Mouse (Mus musculus) telencephalon, adult 2 months (tissue): ENCODE data around the gene Rasgef1b.
A peak's percentile ranks its signal among the peaks of the same experiment; 100 is the strongest.

Source experiments
- DNase-seq: peaks from one replicate; pipeline ENCODE4 v3.0.0-alpha.2; 2011; ENCODE audit warnings: low read depth, low spot score

The Rasgef1b gene

DNA sequence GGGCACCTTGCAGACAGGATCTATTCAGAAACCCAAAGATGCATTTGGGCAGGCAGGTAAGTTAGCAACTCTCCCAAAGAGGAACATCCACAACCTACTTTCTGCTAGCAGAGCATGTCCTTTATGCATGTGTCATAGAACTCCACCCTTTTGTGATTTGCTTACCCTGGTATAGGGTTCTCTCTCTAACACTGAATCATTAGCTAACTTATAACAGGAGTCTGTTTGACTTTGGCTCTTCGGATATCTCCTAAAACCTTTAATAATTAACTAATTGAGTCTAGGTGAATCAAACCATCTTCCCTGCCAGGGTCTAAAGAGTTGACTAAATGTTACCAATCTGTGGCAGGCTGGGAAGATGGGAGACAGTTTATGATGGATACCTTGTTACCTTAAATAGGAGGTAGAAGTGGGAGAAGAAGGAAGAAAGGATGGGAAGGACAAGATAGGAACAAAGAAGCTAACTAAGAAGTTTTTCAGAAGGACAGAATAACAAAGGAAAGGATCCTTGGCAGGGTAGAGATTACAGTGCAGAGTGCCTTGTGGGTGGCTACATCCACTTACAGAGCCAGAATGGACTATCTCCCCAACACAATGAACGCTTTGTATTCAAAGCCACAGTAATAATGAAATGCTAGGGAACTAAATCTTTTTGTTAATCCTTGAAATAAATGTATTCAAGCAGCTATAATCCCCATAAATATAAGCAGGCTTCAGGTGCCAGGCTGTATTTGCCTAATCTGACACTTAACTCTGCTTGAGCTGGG lies 186.7 kb downstream of the Rasgef1b start:
- no peak for DNase-seq

- DNase-seq, result no peak
Observed at GRCm38 (mm10) chr5:99541321-99541895, 187.5 kb downstream of the Rasgef1b start.

DNA sequence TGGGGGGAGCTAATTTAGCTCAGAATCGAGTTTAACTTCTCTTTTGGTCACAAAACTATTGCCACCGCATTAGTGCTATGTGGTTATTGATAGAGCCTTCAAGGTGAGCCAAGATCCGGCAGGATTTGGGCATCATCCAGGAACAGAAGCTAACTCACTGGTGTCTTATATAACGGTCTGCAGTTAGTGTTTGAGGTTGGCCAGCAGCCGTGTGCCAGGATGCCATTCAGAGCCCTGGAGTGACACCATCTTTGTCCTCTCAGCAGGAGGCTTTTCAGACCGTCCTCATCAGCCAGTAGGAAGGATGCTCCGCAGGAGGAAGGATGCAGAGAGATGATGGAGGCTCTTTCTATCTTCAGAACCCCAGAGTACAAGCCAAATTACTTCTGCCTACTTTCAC lies 195.4 kb downstream of the Rasgef1b start:
- no peak for DNase-seq

DNA sequence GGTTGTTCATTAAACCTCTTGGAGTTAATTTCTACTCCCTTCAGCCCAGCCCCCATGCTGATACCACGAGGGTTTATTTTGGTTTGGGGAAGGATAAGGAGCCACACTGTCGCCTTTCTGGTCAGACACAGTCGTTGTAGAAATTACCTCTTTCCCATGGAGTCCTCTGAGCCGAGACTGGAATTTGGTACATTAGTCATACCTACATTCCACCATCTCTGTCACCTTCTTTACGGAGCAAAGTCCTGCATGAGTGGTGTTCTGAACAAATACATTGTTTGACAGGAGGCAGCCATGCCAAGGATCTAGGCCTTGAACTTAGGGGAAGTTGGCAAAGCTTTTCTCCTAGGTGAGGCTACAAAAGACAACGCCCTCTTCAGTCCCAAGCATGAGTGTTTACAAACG lies 202.1 kb downstream of the Rasgef1b start:
- DNase-seq, result no peak

DNA sequence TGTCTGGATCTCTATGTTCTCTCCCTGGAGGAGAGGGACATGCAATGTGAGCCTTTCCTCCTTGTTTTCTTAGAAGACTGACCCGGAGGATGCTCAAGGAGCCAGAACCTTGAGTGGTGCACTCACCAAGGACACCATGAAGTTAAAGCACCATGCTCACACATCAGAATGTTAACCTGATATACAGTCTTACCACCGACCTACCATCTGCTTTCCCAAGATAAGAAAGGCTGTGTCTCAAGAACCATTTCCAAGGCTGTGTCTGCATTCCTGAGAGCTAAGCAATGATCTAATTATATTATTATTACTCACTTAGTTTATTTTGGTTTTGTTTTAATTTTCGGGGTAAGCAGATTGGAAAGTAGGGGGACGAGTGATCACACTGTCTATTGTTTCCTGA lies 203.2 kb downstream of the Rasgef1b start:
- DNase-seq, result no peak

DNA sequence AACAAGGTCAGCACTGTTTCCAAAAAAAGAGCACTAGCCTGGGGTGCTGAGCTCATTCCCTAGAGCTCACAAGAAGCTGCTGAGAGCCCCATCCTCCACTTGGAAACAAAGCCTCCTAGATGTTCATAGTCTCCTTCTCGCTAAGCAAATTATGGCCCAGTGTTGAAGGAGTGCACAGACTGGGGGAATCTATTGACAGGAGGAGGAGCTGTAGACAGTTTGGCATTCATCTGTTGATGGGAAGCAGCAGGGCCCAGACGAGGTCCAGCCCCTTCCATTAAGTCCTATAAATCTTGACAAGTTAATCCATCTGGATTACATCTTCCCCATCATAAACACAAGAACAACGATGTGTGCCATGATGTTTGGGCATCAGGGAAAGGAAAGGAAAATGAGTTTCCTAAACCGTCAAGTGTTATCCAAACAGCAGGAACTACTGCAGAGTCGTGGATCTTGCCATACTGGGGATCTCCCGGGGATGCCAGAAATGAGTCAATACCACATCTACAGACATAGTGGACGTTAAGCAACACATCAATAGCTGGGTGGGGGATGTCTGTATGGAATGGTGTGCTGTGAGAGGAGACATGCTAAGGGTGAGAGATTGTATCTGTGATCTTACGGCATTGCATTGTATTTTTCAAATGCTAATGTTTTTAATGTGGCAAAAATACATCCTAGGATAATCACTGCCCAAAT lies 206.1 kb downstream of the Rasgef1b start:
- no peak for DNase-seq

DNA sequence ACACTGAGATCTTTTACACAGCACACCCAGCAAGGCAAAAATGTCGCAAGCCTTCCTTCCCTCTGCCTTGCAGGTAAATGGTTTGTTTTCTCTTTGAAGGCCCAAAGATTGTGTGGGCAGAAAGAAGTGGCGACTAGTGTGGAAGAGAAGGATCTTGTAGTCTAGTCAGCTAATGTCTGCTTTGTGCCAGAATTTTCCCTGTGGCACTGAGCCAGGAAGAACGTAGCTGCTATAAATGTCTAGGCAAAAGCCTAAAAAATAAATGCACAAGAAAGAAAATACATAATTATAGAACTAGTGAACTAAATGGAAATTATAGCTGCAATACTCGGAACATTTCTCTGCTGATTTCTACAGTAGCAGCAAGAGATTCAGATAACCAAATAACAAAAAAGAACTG lies 207.5 kb downstream of the Rasgef1b start:
- peak; percentile 81 for DNase-seq

GRCm38 (mm10) chr5:99519556-99519955 lies 209.3 kb downstream of the Rasgef1b start:
- no peak for DNase-seq

- no peak for DNase-seq
Observed at GRCm38 (mm10) chr5:99519023-99519422, 209.8 kb downstream of the Rasgef1b start.

GRCm38 (mm10) chr5:99516207-99516606 lies 212.7 kb downstream of the Rasgef1b start:
- no peak for DNase-seq

DNA sequence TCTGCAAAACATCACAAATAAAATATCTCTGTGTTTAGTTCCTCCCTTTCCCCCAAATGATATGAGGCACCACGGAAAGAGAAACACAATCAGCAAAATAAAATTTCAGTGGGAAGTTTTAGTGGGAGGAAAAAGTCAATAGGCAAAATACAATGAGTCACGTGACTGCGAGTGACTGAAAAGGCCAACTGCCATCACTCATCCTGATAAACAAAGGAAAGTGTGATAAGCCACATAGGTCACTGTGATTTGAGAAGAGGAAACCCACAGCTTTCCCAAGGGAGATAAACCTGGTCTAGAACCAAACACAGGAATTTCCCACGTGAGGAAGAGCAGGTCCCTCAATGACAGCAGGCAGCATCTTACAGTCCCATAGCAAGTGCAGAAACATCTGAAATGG lies 213.1 kb downstream of the Rasgef1b start:
- no peak for DNase-seq

DNA sequence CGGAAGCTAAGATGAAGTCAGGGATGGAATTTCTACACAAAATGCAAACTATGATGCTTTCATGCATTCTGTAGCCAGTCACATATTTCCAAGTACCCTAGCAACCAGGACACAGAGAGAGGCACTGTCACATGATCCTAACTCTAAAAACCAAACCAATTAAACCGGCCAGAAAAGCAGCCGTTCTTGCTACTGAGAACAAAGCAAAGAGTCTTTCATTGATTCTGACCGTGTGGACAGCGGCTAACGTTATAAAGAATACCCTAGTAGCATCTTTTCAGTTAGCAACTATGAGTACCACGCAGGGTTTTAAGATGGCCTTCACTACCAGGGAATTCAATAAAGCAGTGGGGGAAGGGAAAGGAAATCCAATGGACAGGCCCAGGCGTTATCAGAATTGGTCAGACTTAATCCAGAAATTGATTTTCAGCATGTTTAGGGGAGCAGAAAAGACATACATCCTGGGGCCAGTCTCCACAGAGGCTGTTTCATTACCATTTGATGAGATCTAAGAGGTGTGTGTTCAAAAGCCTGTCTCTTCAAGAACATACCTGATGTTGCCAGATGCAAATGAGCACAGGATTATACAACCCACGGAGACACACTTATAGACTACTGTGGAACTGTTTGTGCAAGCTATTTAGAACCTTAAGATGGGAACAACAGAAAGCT lies 215.5 kb downstream of the Rasgef1b start:
- no peak for DNase-seq

DNA sequence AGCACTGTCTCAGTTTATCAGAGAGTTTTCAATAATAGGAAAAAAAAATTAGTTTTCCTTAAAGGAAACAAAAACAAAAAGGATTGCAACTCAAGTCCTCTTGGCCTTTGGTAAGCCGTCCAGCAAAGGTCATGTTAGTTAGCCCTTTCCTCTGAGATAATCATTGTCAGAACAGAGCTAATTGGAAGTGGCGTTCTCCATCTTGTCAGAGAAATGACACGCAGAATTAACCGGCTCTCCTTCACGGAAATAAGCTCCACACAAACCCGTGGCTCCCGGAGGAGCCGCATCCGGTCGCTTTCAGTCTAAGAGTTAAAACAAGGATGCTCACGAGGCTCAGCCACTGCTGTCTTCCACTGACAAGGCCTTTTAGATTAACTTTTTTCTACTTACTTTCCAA lies 217.8 kb downstream of the Rasgef1b start:
- DNase-seq, result no peak

- no peak for DNase-seq
Observed at GRCm38 (mm10) chr5:99506109-99506508, 222.8 kb downstream of the Rasgef1b start.

- no peak for DNase-seq
Observed at GRCm38 (mm10) chr5:99504349-99504830, 224.5 kb downstream of the Rasgef1b start.

GRCm38 (mm10) chr5:99502681-99503080 lies 226.2 kb downstream of the Rasgef1b start:
- DNase-seq, result no peak

DNA sequence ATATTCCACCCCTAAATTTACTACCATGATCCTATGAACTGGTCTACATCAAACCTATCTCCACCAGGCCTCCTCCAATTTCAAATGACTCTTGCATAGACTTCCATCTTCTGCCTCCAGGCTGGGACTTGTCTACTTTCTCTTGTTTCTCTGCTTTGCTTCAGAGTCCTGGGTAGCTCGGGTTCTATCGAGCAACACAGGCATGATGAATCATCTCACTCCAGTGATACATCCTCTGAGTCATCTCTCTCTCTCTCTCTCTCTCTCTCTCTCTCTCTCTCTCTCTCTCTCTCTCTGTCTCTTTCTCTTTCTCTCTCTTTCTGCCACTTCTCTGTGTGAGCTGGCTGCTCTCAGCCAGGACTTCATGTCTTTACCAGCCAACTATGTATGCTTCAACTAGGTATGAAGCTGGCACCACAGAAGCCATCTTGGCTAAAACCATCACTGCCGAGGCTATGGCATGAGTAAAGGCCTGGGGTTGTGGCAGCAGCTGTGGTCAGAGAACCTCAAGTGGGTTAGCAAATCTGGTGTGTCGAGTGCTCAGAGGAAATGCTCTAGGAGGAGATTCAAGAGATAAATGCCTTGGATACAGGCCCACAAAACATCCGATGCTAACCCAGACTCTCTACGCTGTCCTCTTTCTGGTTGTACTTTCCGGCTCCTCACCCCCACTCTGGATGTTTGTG lies 229.3 kb downstream of the Rasgef1b start:
- DNase-seq, result no peak

DNA sequence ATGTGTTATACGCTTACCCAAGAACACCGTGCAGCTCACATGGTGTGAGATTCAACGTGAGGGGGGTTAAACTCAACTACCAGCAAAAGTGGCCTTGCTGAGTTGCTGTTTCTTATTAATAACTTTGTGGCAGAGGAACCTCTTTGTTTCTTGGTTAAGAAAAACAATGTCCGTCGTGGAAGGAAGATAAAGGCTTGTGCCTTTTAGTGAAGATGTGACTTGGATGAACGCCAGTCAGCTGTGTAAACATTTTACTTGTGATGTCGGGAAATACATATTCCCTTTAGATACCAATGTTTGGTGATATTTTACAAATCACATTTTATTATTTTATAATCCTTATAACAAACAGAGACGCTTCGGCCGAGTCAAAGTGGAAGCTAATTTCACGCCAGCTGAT lies 231.0 kb downstream of the Rasgef1b start:
- DNase-seq, result no peak

DNA sequence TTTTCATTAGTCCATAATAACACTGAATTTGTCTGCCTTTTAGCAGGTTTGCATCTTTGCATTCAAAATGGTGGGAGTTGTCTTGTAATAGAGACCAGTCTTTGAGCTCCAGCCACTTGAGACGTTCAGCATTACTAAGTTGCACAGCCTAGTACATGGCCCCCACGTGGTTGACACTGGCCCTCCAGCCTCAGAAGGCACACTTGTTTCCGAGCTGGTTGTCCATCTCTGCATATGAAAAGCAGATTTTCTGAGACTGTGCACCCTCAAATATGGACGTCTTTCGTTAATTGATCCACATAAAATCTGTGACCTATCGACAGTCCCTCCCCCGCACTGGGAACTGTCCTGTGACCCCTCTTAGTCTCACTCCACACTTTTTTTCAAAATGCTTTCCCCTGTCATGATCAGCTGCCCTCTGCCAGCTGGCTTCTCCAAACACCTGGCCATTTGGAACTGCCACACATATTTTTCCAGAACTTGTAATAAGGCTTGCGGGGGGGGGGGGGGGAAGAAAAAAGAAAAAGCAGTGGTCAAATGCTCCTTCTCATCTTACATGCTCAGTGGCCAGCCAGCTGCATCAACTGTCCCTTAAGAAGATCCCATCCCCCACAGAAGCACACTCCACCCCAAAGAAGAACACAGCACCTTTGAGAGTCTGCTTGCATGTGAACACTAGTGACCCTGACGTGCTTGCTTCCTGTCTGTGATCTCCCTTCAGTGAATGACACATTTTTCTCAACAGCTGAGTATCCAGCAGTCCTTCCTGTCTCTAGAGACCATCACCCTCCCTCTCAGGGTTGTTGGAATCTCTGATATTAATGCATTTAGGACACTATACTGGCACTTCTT lies 231.7 kb downstream of the Rasgef1b start:
- no peak for DNase-seq

DNA sequence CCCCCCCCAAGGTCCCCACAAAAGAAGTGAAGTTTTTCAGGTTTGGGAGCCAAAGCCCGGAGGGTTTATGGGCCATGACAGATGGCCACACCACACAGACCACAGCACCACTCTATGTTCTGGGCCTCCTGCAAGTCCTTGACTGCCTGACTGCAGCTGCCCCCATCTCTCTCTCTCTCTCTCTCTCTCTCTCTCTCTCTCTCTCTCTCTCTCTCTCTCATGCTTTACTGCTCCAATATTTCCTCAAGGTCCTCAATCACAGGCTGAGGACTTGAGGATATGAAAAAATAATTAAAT lies 232.8 kb downstream of the Rasgef1b start:
- no peak for DNase-seq
